Mouse (Mus musculus): ENCODE data around the gene Itga11. TPM values are rescaled to one million over a fixed set of nuclear protein-coding genes. Genes with fewer than 3 reads are reported as not detected.

Itga11 gene
- 2.0 and 2.2 TPM in 2 replicates for polyA plus RNA-seq (2016; fragmentation: Nextera tagmentation; extraction: Ambion mirVana)

DNA sequence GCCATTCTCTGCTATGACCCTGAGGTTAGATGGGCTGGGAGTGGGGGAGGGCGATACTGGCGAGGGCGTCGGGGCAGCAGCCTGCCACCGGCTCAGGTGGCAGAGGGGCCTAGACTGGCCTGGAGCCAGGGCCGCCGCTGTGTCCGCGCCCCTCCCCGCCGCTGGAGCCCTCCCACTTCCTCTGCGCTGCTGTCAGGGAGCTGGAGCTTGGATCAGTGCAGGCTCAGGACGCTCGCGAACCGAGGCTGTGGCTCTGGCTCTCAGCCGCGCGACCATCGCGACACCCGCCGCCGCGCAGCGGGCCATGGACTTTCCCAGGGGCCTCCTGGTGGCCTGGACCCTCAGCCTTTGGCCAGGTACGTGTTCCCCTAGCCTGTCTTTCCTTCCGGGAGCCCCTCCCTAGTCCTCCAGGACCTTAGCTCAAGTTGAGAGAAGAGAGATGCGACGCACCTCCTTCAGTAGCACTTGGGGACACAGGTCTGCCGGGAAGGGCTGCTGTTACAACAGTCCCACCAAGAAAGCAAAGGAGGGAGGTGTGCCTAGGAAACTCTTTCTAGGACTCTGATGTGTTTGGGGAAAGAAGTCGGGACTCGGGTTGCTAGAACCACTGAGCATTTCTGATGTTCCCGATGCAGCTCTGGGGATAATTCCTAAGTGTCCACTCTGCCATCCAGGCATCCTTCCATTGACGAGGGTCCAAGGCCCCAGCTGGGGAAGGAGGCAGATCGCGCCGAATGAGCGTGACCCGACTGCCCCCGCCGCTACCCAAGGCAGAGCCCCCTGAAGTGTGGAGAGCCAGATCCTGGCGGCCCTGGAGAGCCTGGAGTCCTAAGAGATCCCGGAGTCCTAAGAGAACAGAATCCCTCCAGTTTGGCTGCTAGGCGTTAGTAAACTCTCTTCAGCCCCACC, at the start of gene Itga11:
Gene Itga11, plus strand, starts transcription at position 186 of the 909 bp plus-strand sequence.
- Histone ChIP-seq H3K27ac (replicated peaks) (peak within 1 kb of the TSS; percentile 76), H3K4me3 (peak within 1 kb of the TSS; percentile 63), H3K4me1 (peaks cover 24% of the 10 kb centered on the region), H3K27me3 (replicated peaks; ENCODE audit: low read depth, poor library complexity, severe bottlenecking) (peaks cover 77% of the 10 kb centered on the region), H3K9me3 (no peaks in the 10 kb centered on the region), H3K36me3 (replicated peaks) (no peaks in the 10 kb centered on the region)
- peak; percentile 75 for DNase-seq (ENCODE audit: low spot score)
- 2% methylated on average over 45 of the region's 45 CpGs for WGBS

DNA sequence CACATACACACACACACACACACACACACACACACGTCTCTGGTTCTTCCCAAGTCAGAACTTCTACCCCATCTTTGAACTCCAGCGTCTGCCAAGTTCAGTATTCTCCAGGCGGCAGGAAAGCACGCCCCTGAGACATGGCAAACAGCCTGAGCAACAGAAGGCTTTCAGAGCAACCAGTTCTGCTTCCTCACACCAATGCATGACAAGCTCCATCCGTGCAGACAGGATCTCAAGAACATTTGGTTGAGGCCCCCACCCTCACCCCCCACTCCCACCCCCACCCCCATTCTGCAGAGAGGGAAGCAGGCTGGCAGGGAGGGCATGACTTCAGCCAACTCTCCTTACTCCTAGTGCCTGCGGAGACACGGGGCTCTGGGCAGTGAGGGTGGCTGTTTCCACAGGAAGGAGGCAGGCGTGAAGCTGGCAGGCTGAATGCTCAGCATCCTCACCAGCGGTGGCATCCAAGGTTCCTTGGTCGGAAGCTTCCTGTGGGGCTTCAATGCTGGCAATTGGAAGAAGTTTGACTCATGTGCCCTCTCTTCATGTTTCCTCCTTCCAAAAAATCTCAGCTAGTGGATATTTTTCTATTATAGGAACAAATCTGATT, 46.9 kb upstream of the Itga11 start:
- 80% methylated on average over 10 of the region's 10 CpGs for WGBS
- no peaks in the 10 kb centered on the region for H3K9me3 ChIP-seq
- no peak overlapping the region for H3K4me3 ChIP-seq
- peaks cover 13% of the 10 kb centered on the region for H3K4me1 ChIP-seq
- no peaks in the 10 kb centered on the region for H3K27me3 ChIP-seq (replicated peaks; ENCODE audit: low read depth, poor library complexity, severe bottlenecking)
- H3K36me3 ChIP-seq (replicated peaks), result no peaks in the 10 kb centered on the region
- no peak overlapping the region for H3K27ac ChIP-seq (replicated peaks)
- DNase-seq (ENCODE audit: low spot score), result no peak

DNA sequence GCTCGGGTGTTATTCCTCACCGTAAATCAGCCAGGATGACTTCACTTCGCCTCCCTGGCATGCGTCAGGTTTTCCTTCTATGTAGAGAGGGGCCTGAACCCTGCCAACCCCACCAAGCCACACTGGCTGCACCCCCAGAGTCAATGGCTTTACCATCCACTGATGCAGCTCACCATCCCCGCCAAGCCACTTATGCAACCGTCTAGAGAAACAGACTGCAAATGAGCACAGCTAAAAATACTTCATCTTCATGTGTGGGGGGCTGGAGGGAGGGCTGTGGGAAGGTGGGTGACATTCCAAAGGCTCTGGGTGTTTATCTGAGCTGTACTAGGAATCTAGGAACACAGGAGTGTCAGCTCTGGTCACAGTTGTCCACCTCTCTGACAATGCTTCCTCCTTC, 45.2 kb upstream of the Itga11 start:
- Histone ChIP-seq H3K4me1 (peaks cover 6% of the 10 kb centered on the region; the same call in 1 of the 2 replicates), H3K27ac (replicated peaks) (no peak overlapping the region), H3K27me3 (replicated peaks; ENCODE audit: low read depth, poor library complexity, severe bottlenecking) (no peaks in the 10 kb centered on the region), H3K36me3 (replicated peaks) (no peaks in the 10 kb centered on the region), H3K9me3 (no peaks in the 10 kb centered on the region), H3K4me3 (no peak overlapping the region)
- WGBS, result 84% methylated on average over 6 of the region's 6 CpGs
- no peak for DNase-seq (ENCODE audit: low spot score)

DNA sequence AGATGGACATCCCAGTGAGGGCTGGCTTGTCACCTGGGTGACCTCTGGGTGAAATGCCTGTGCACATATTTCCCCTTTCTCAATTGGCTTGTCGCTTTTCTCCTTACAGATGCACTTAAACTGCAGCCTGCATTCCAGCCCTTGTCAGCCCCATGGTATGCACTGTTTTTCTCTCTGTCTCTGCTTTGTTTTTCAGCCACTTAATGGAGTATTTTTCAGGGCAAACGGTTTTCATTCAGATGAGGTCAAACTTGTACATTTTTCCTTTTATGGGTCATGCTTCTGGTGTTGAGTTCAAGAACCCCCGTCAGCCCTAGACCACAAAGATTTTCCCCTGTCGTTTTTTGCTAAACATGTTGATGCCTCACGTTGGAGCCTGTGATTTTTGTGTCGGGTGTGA, 39.6 kb upstream of the Itga11 start:
- Histone ChIP-seq H3K36me3 (replicated peaks) (no peaks in the 10 kb centered on the region), H3K4me1 (peaks cover 9% of the 10 kb centered on the region), H3K27me3 (replicated peaks; ENCODE audit: low read depth, poor library complexity, severe bottlenecking) (no peaks in the 10 kb centered on the region), H3K4me3 (no peak overlapping the region), H3K27ac (replicated peaks) (0 out of 2 replicates have a peak overlapping the region, but pooled peaks have one; percentile 30), H3K9me3 (no peaks in the 10 kb centered on the region)
- 50% methylated on average over 6 of the region's 6 CpGs for WGBS
- no peak for DNase-seq (ENCODE audit: low spot score)

DNA sequence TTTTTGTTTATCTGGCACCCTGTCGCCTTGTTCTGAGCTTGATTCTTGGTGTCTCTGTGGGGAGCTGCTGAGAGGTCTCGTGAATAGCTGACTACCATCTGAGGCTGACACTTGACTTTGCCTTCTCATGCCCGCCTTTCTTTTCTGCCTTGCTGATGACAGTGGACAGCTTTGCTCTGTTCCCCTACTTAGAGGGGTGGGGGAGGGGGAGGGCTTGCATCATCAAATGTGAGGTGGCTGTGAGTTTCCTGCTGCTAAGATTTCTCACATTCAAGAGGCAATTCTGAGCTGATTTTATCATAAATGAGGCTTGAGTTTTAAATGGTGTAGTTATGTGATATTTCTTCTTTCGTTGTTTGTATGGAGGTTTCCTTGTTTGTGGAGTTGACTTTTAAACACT, 37.9 kb upstream of the Itga11 start:
- Histone ChIP-seq H3K27me3 (replicated peaks; ENCODE audit: low read depth, poor library complexity, severe bottlenecking) (no peaks in the 10 kb centered on the region), H3K9me3 (no peaks in the 10 kb centered on the region), H3K27ac (replicated peaks) (no peak overlapping the region), H3K4me3 (no peak overlapping the region), H3K36me3 (replicated peaks) (no peaks in the 10 kb centered on the region), H3K4me1 (peaks cover 14% of the 10 kb centered on the region)
- 66% methylated on average over 4 of the region's 4 CpGs for WGBS
- no peak for DNase-seq (ENCODE audit: low spot score)

DNA sequence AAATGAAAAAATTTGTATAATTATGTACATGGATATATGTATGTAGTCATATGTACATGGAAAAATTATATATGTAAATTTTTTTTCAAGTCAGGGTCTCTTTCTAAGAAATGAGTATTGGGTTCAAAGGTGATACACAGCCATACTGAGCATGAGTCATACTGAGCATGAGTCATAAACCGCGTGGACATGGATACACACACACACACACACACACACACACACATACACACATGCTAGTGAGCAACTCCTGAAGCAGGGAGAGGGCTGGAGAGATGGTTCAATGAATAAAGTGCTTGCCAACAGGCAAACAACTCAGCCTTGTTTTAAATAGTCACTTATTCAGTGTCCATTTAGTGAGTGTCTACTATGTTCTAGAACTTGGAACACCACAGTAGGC, 37.4 kb upstream of the Itga11 start:
- H3K27me3 ChIP-seq (replicated peaks; ENCODE audit: low read depth, poor library complexity, severe bottlenecking), result no peaks in the 10 kb centered on the region
- no peak overlapping the region for H3K4me3 ChIP-seq
- no peaks in the 10 kb centered on the region for H3K36me3 ChIP-seq (replicated peaks)
- WGBS, result 87% methylated on average over 2 of the region's 2 CpGs
- H3K4me1 ChIP-seq, result peaks cover 19% of the 10 kb centered on the region
- no peak overlapping the region for H3K27ac ChIP-seq (replicated peaks)
- H3K9me3 ChIP-seq, result no peaks in the 10 kb centered on the region
- DNase-seq (ENCODE audit: low spot score), result no peak

DNA sequence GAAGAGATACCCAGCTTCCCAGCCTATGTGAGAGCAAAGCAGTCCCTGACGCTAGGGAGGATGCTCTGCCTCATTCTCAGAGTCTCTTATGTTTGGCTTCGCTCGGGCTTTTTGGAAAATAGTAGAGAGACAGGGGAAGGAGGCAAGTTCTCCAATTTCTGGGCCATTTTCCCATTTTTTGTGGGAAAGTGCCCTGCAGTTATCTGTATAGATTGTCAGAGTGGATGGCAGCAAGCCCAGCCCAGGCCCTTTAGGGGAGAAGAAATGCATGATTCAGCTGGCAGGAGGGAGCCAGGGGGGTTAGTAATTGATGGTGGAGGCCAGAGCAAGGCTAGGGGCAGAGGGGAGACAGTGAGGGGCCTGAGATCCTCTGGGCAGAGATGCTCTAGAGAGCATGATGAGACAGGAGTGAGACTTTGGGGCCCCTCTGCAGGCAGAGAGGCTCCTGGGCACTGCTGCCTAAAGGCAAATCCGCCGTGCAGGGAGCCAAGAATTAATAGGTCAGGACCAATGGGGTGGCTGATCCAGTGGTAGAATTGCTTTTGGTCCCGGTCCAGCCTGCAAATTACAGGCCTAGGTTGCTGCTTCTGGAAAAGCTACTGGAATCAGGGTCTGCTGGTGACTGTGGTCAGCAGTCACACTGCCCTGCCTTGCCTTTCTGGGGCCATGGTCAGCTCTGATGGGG, 31.8 kb upstream of the Itga11 start:
- DNase-seq (ENCODE audit: low spot score), result no peak
- Histone ChIP-seq H3K27me3 (replicated peaks; ENCODE audit: low read depth, poor library complexity, severe bottlenecking) (no peaks in the 10 kb centered on the region), H3K4me3 (no peak overlapping the region), H3K36me3 (replicated peaks) (no peaks in the 10 kb centered on the region), H3K27ac (replicated peaks) (peak overlapping the region; percentile 66), H3K4me1 (peaks cover 41% of the 10 kb centered on the region), H3K9me3 (no peaks in the 10 kb centered on the region)
- WGBS, result 75% methylated on average over 6 of the region's 6 CpGs

DNA sequence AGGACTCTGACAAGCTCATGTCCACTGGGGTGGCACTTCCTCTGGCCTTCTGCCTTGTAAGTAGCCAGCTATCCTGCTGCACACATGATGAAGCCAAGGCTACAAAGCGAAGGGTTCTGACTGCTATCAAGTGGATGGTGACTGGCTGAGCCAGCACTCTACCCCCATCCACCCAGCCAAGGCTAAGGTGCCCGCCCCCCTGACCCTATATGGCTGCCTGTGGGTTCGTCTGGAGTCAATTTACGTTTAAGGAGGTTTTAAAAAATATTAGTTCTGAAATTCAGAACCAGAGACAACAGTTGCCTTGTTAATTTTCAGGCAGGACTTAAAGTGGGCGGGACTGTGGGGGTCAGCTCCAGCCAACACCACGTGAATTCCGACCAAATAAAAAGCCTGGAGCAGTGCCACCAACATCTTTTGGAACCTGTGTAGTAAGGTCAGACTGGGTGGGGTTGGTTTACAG, 30.9 kb upstream of the Itga11 start:
- peak overlapping the region; percentile 66; the same call in 1 of the 2 replicates for H3K27ac ChIP-seq (replicated peaks)
- H3K36me3 ChIP-seq (replicated peaks), result no peaks in the 10 kb centered on the region
- H3K4me3 ChIP-seq, result no peak overlapping the region
- no peaks in the 10 kb centered on the region for H3K27me3 ChIP-seq (replicated peaks; ENCODE audit: low read depth, poor library complexity, severe bottlenecking)
- H3K4me1 ChIP-seq, result peaks cover 41% of the 10 kb centered on the region
- peak; percentile 45 for DNase-seq (ENCODE audit: low spot score)
- H3K9me3 ChIP-seq, result no peaks in the 10 kb centered on the region
- WGBS, result 44% methylated on average over 7 of the region's 7 CpGs

DNA sequence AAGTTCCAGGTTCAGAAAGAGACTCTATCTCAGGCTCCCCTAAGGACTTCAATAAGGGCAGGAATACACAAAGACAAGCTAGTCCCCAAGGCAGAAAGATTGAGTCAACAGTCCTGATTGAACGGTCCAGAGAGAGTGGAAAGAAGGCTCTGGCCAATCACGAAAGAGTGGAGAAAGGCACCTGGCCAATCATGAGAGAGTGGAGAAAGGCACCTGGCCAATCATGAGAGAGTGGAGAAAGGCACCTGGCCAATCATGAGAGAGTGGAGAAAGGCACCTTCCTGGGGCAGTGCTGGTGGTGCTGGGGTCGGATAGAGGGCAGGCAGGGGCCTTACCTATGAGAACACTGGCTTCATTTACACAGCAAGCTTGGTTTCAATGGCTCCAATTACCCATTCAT, 28.2 kb upstream of the Itga11 start:
- H3K27ac ChIP-seq (replicated peaks), result no peak overlapping the region
- no peaks in the 10 kb centered on the region for H3K36me3 ChIP-seq (replicated peaks)
- H3K27me3 ChIP-seq (replicated peaks; ENCODE audit: low read depth, poor library complexity, severe bottlenecking), result no peaks in the 10 kb centered on the region
- 78% methylated on average over 3 of the region's 3 CpGs for WGBS
- peak; percentile 37 for DNase-seq (ENCODE audit: low spot score)
- H3K4me3 ChIP-seq, result no peak overlapping the region
- peaks cover 45% of the 10 kb centered on the region for H3K4me1 ChIP-seq
- H3K9me3 ChIP-seq, result no peaks in the 10 kb centered on the region

DNA sequence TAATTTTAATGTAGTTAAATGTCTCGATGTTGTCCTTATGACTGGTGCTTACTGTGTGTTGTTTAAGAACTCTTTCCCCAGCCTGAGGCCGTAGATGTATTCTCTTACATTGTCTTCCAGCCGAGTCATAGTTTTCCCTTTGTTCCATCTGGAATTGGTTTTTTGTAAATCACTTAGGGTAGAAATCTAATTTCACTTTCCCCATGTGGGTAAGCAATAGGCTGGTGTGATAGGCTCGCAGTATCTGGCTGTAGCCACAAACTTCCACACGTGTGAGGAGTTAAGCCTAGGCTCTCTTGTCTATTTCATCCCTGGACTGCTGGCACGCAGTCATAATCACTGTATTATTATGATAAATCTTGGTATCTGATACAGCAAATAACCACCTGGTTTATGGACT, 26.9 kb upstream of the Itga11 start:
- H3K27ac ChIP-seq (replicated peaks), result no peak overlapping the region
- WGBS, result 72% methylated on average over 6 of the region's 6 CpGs

DNA sequence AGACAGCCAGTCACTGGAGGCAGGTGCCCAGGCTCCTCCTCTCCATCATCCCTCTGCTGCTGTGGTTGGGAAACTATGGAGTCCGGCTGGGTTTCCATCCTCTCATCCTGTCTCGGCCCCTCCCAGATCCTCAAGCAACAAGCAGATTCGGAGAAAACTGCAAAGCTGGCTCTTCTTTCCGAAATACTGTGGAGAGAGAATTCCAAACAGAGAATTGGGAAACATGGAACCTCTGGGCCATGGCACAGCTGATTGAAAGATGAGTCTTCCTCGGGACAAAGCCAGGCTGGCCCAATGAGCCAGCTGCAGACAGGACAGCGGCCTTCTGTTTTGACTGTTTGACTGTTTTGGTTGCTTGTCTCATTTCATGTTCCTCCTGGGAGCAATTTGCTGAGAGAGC, 23.3 kb upstream of the Itga11 start:
- H3K27me3 ChIP-seq (replicated peaks; ENCODE audit: low read depth, poor library complexity, severe bottlenecking), result no peaks in the 10 kb centered on the region
- H3K4me3 ChIP-seq, result no peak overlapping the region
- H3K36me3 ChIP-seq (replicated peaks), result no peaks in the 10 kb centered on the region
- no peak for DNase-seq (ENCODE audit: low spot score)
- peaks cover 19% of the 10 kb centered on the region for H3K4me1 ChIP-seq
- no peaks in the 10 kb centered on the region for H3K9me3 ChIP-seq
- WGBS, result 61% methylated on average over 6 of the region's 6 CpGs
- peak overlapping the region; percentile 4; the same call in 1 of the 2 replicates for H3K27ac ChIP-seq (replicated peaks)

More for the DNA sequence above, 26.9 kb upstream of the Itga11 start:
- peaks cover 44% of the 10 kb centered on the region for H3K4me1 ChIP-seq
- H3K36me3 ChIP-seq (replicated peaks), result no peaks in the 10 kb centered on the region
- H3K27me3 ChIP-seq (replicated peaks; ENCODE audit: low read depth, poor library complexity, severe bottlenecking), result no peaks in the 10 kb centered on the region
- no peak for DNase-seq (ENCODE audit: low spot score)
- no peak overlapping the region for H3K4me3 ChIP-seq
- H3K9me3 ChIP-seq, result no peaks in the 10 kb centered on the region

DNA sequence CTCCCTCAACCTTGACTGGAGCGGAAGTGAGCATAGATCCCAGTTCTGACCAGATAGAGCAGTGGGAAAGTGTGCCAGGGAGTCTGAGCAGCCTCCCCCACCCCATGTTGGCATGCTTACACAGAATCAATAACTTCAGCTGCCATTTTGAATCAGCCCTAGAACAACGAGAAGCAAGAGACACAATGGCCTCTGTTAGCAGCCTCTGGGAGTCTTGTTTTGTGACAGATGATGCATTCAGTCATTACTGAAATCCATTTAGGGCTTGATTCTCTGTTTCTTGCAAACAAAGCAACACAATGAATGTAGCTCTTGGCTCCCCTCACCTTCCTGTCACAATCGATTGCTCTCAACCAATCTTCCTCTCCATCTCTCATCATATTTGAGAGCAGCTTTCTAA, 19.6 kb upstream of the Itga11 start:
- no peak overlapping the region for H3K4me3 ChIP-seq
- no peak for DNase-seq (ENCODE audit: low spot score)
- WGBS, result 84% methylated on average over 3 of the region's 3 CpGs

More for the DNA sequence above, 19.6 kb upstream of the Itga11 start:
- Histone ChIP-seq H3K27ac (replicated peaks) (no peak overlapping the region), H3K4me1 (peaks cover 15% of the 10 kb centered on the region), H3K36me3 (replicated peaks) (no peaks in the 10 kb centered on the region), H3K9me3 (no peaks in the 10 kb centered on the region), H3K27me3 (replicated peaks; ENCODE audit: low read depth, poor library complexity, severe bottlenecking) (no peaks in the 10 kb centered on the region)

Measured in embryonic facial prominence, embryonic 10.5 days (tissue).